ENCODE assay signal across 7 mouse cellular contexts in genomic region chr1:193255488-193256288, GRCm38 (mm10). TPM values are rescaled to one million over a fixed set of nuclear protein-coding genes. Genes with fewer than 3 reads are reported as not detected.
A peak's percentile ranks its signal among the peaks of the same experiment; 100 is the strongest.
DNase-seq lines count a peak whose midpoint lies in the region; ATAC-seq lines count a peak whose summit lies in the region.

No protein-coding gene starts in this region.

- no peaks in the 10 kb centered on the region for H3K27me3 ChIP-seq in hindbrain, embryonic 16.5 days (replicated peaks; ENCODE audit: control insufficient read depth, insufficient read depth, low read length)

- H3K9me3 ChIP-seq in hindbrain, embryonic 16.5 days (ENCODE audit: control insufficient read depth, low read length) = no peaks in the 10 kb centered on the region

- 0 out of 2 replicates have a peak, but pooled peaks have one; percentile 45 for ATAC-seq in frontal cortex, adult (ENCODE audit: low TSS enrichment)
- ATAC-seq in hindbrain, embryonic 16.5 days = peak; percentile 65

- peak; percentile 22 for DNase-seq in R1 (ENCODE audit: low read depth, low spot score)
- DNase-seq in cerebellum, adult 18-20 months = peak; percentile 82 to 86
- DNase-seq in left cerebral cortex, adult 18-20 months (ENCODE audit: low spot score in 2 of 2) = peak; percentile 71 to 83
- peak; percentile 52 to 84 for DNase-seq in lung, postnatal 4 days
- peak; percentile 83 for DNase-seq in right cerebral cortex, postnatal 4 days

- H3K27ac ChIP-seq in hindbrain, embryonic 16.5 days (ENCODE audit: low read depth, low read length) = no peak overlapping the region

- 30% methylated on average over 3 of the region's 3 CpGs for WGBS in hindbrain, embryonic 16.5 days

- H3K4me1 ChIP-seq in hindbrain, embryonic 16.5 days (ENCODE audit: control insufficient read depth, insufficient read depth, low read depth, low read length) = no peaks in the 10 kb centered on the region; the same call in 1 of the 2 replicates

- H3K4me2 ChIP-seq in hindbrain, embryonic 16.5 days (ENCODE audit: low read length) = no peak overlapping the region

- H3K9ac ChIP-seq in hindbrain, embryonic 16.5 days (ENCODE audit: low read depth, low read length) = no peak overlapping the region

- H3K4me3 ChIP-seq in hindbrain, embryonic 16.5 days (ENCODE audit: low read length) = no peak overlapping the region

- no peaks in the 10 kb centered on the region for H3K36me3 ChIP-seq in hindbrain, embryonic 16.5 days (ENCODE audit: control insufficient read depth, insufficient read depth, low read length)

RNA-seq across cellular contexts. Expression of gene Hsd11b1, which starts 8.2 kb away (rescaled TPM):
- 0.34 and 0.89 TPM in 2 replicates for polyA plus RNA-seq in hindbrain, embryonic 16.5 days (2015; fragmentation: Nextera tagmentation; extraction: Ambion mirVana)
- 10 to 100 TPM; 16.6 to 16.8 TPM for total RNA-seq in left cerebral cortex, adult 18-20 months (2021)

RNA-seq across cellular contexts. Expression of gene G0s2, which starts 17.3 kb away (rescaled TPM):
- polyA plus RNA-seq in hindbrain, embryonic 16.5 days (2015; fragmentation: Nextera tagmentation; extraction: Ambion mirVana) = 8.9 and 10.5 TPM in 2 replicates
- total RNA-seq in left cerebral cortex, adult 18-20 months (2021) = 1 to 10 TPM; 7.3 to 8.0 TPM

RNA-seq across cellular contexts. Expression of gene Lamb3, which starts 48.2 kb away (rescaled TPM):
- polyA plus RNA-seq in hindbrain, embryonic 16.5 days (2015; fragmentation: Nextera tagmentation; extraction: Ambion mirVana) = 0.29 and 0.56 TPM in 2 replicates
- total RNA-seq in left cerebral cortex, adult 18-20 months (2021) = 1 to 10 TPM in 1 of 2 experiments, under 1 TPM in 1; 0.98 to 2.2 TPM

RNA-seq across cellular contexts. Expression of gene Traf3ip3, which starts 54.2 kb away (rescaled TPM):
- polyA plus RNA-seq in hindbrain, embryonic 16.5 days (2015; fragmentation: Nextera tagmentation; extraction: Ambion mirVana) = 1.9 and 4.0 TPM in 2 replicates
- 1 to 10 TPM; 1.7 to 1.9 TPM for total RNA-seq in left cerebral cortex, adult 18-20 months (2021)

Comparison
In these comparisons a context has a peak if more than half of its experiments do, and no peak if none do; other contexts are left out.
1. DNase-seq: peak in every context shown above with its lines; median percentile 84 in cerebellum, adult 18-20 months; 83 in right cerebral cortex, postnatal 4 days; 77 in left cerebral cortex, adult 18-20 months; 68 in lung, postnatal 4 days; 22 in R1.